In genomic region chr7:19714836-19715235, GRCm38 (mm10) we compare ENCODE assay signal across 9 mouse cellular contexts. TPM values are rescaled to one million over a fixed set of nuclear protein-coding genes. Genes with fewer than 3 reads are reported as not detected.
A peak's percentile ranks its signal among the peaks of the same experiment; 100 is the strongest.
DNase-seq lines count a peak whose midpoint lies in the region; ATAC-seq and TF ChIP-seq lines count a peak whose summit lies in the region.
"Had no signal": no experiment of that assay in that cellular context is flagged by ENCODE, and none has a peak within 500 bp of the region (broad histone marks: within the 10 kb centered on the region; RNA-seq: fewer than 3 reads in every experiment).

No protein-coding gene starts in this region.

- H3ac ChIP-seq in C2C12 (ENCODE audit: control insufficient read depth, insufficient read length, low read depth): peak overlapping the region; percentile 98

- intact Hi-C loops in heart, postnatal 25 days (cut with DNase I): no loop called here

- peaks cover 21% of the 10 kb centered on the region for H3K4me1 ChIP-seq in heart, embryonic 10.5 days
- H3K4me1 ChIP-seq in embryonic fibroblast, embryonic 13.5 days (ENCODE audit: control insufficient read depth, insufficient read depth, low read length): peaks cover 9% of the 10 kb centered on the region
- H3K4me1 ChIP-seq in liver, embryonic 12.5 days: peaks cover 37% of the 10 kb centered on the region

- peak overlapping the region; percentile 96 for H3K4me2 ChIP-seq in liver, embryonic 12.5 days

- H3K9ac ChIP-seq in liver, embryonic 12.5 days: peak overlapping the region; percentile 89

- peak; percentile 79 for DNase-seq in heart, embryonic 10.5 days (ENCODE audit: low spot score)
- no peak for DNase-seq in heart, postnatal 25 days (ENCODE audit: low spot score)
- no peak for DNase-seq in ovary, postnatal 36 days (ENCODE audit: low spot score)
- no peak for DNase-seq in T-cell, adult 2 months (ENCODE audit: low spot score)

- ATAC-seq in liver, embryonic 12.5 days: no peak
- ATAC-seq in granulocyte monocyte progenitor cell, adult 5-6 weeks (replicated peaks; ENCODE audit: poor library complexity, severe bottlenecking): no peak

- no peaks in the 10 kb centered on the region for H3K27me3 ChIP-seq in heart, embryonic 10.5 days (ENCODE audit: insufficient read depth, poor library complexity, severe bottlenecking)
- H3K27me3 ChIP-seq in C2C12 (ENCODE audit: control insufficient read depth, insufficient read depth, insufficient read length): no peaks in the 10 kb centered on the region
- H3K27me3 ChIP-seq in liver, embryonic 12.5 days (replicated peaks): no peaks in the 10 kb centered on the region

- no peak for TF ChIP-seq POLR2A in embryonic fibroblast, embryonic 13.5 days (IDR thresholded peaks at IDR 0.05; ENCODE audit: low read depth, low read length)

- H3K4me3 ChIP-seq in heart, embryonic 10.5 days: peak overlapping the region; percentile 100
- H3K4me3 ChIP-seq in C2C12 (ENCODE audit: insufficient read depth, poor library complexity, severe bottlenecking): peak overlapping the region; percentile 78
- peak overlapping the region; percentile 96 for H3K4me3 ChIP-seq in embryonic fibroblast, embryonic 13.5 days (ENCODE audit: insufficient read depth, low read length)
- peak overlapping the region; percentile 98 for H3K4me3 ChIP-seq in liver, embryonic 12.5 days

- peaks cover 40% of the 10 kb centered on the region for H3K79me2 ChIP-seq in C2C12 (ENCODE audit: control insufficient read depth, insufficient read depth)

- under 1% methylated on average over 39 of the region's 39 CpGs for WGBS in heart, embryonic 10.5 days
- WGBS in liver, embryonic 12.5 days (ENCODE audit: insufficient replicate concordance): under 1% methylated on average over 39 of the region's 39 CpGs

- peaks cover 65% of the 10 kb centered on the region for H3K36me3 ChIP-seq in heart, embryonic 10.5 days
- H3K36me3 ChIP-seq in C2C12 (ENCODE audit: control insufficient read depth, insufficient read depth): peaks cover 30% of the 10 kb centered on the region
- peaks cover 57% of the 10 kb centered on the region for H3K36me3 ChIP-seq in liver, embryonic 12.5 days

- no peak for TF ChIP-seq CTCF in C2C12 (IDR thresholded peaks at IDR 0.05; ENCODE audit: control insufficient read depth, insufficient read depth, insufficient read length)
- TF ChIP-seq CTCF in embryonic fibroblast, embryonic 13.5 days (IDR thresholded peaks at IDR 0.05; ENCODE audit: borderline replicate concordance, insufficient read depth, low read length): no peak

- H3K27ac ChIP-seq in heart, embryonic 10.5 days: peak overlapping the region; percentile 96
- H3K27ac ChIP-seq in embryonic fibroblast, embryonic 13.5 days (ENCODE audit: insufficient read depth, low read length): peak overlapping the region; percentile 45
- H3K27ac ChIP-seq in liver, embryonic 12.5 days: peak overlapping the region; percentile 80

- peaks cover 26% of the 10 kb centered on the region for H3K79me3 ChIP-seq in C2C12 (ENCODE audit: low read depth)

- no peaks in the 10 kb centered on the region for H3K9me3 ChIP-seq in heart, embryonic 10.5 days
- H3K9me3 ChIP-seq in liver, embryonic 12.5 days (replicated peaks): no peaks in the 10 kb centered on the region

TF ChIP-seq in C2C12, 6 proteins besides CTCF, POLR2A, EP300 and RAD21:
- TF ChIP-seq MYOD1 (IDR thresholded peaks at IDR 0.05; ENCODE audit: control insufficient read depth, insufficient read length, low read depth) (no peak), MYOG (IDR thresholded peaks at IDR 0.05; ENCODE audit: control insufficient read depth, extremely low read depth, insufficient read length) (no peak), CEBPB (IDR thresholded peaks at IDR 0.05; ENCODE audit: low read depth) (no peak), USF1 (IDR thresholded peaks at IDR 0.05; ENCODE audit: low read depth) (no peak), MAX (IDR thresholded peaks at IDR 0.05) (no peak), FOSL1 (IDR thresholded peaks at IDR 0.05; ENCODE audit: insufficient read depth, low read length, poor library complexity, severe bottlenecking) (no peak)

RNA-seq across cellular contexts. Expression of gene Tomm40, which starts 0.4 kb away (rescaled TPM):
- polyA plus RNA-seq in heart, embryonic 10.5 days (2016; fragmentation: Nextera tagmentation; extraction: Ambion mirVana): 237 and 260 TPM in 2 replicates
- total RNA-seq in heart, postnatal 25 days (2021): 100 to 1,000 TPM; 112 to 113 TPM
- polyA plus RNA-seq in C2C12 (2012; fragmentation: generic; extraction: Trizol): 218 TPM
- polyA plus RNA-seq in embryonic fibroblast, embryonic 13.5 days (2011; ENCODE audit: insufficient read length, low read depth, missing spikeins): 38.1 and 51.3 TPM in 2 replicates
- polyA plus RNA-seq in liver, embryonic 12.5 days (2016; fragmentation: Nextera tagmentation; extraction: Ambion mirVana): 188 and 207 TPM in 2 replicates
- total RNA-seq in granulocyte monocyte progenitor cell, adult 5-6 weeks (2014; fragmentation: Nextera tagmentation): 70.2 and 76.7 TPM in 2 replicates
- 36.2 and 47.0 TPM in 2 replicates for total RNA-seq in granulocyte monocyte progenitor cell, adult 5-6 weeks (2017)

RNA-seq across cellular contexts. Expression of gene Apoe, which starts 15.8 kb away (rescaled TPM):
- polyA plus RNA-seq in heart, embryonic 10.5 days (2016; fragmentation: Nextera tagmentation; extraction: Ambion mirVana): 326 and 523 TPM in 2 replicates
- total RNA-seq in heart, postnatal 25 days (2021): 100 to 1,000 TPM; 309 to 319 TPM
- polyA plus RNA-seq in C2C12 (2012; fragmentation: generic; extraction: Trizol): 2.0 TPM
- polyA plus RNA-seq in embryonic fibroblast, embryonic 13.5 days (2011; ENCODE audit: insufficient read length, low read depth, missing spikeins): 8.5 and 34.9 TPM in 2 replicates
- polyA plus RNA-seq in liver, embryonic 12.5 days (2016; fragmentation: Nextera tagmentation; extraction: Ambion mirVana): 1,254 and 1,289 TPM in 2 replicates
- total RNA-seq in granulocyte monocyte progenitor cell, adult 5-6 weeks (2014; fragmentation: Nextera tagmentation): 21.9 and 23.5 TPM in 2 replicates
- total RNA-seq in granulocyte monocyte progenitor cell, adult 5-6 weeks (2017): 59.3 and 90.6 TPM in 2 replicates

RNA-seq across cellular contexts. Expression of gene Apoc1, which starts 22.4 kb away (rescaled TPM):
- polyA plus RNA-seq in heart, embryonic 10.5 days (2016; fragmentation: Nextera tagmentation; extraction: Ambion mirVana): 5.4 and 19.9 TPM in 2 replicates
- total RNA-seq in heart, postnatal 25 days (2021): 1 to 10 TPM; 1.4 to 2.2 TPM
- not detected for polyA plus RNA-seq in C2C12 (2012; fragmentation: generic; extraction: Trizol)
- polyA plus RNA-seq in embryonic fibroblast, embryonic 13.5 days (2011; ENCODE audit: insufficient read length, low read depth, missing spikeins): not detected in 2 replicates
- polyA plus RNA-seq in liver, embryonic 12.5 days (2016; fragmentation: Nextera tagmentation; extraction: Ambion mirVana): 190 and 197 TPM in 2 replicates
- 10.3 and 17.9 TPM in 2 replicates for total RNA-seq in granulocyte monocyte progenitor cell, adult 5-6 weeks (2014; fragmentation: Nextera tagmentation)
- 0.57 and 10.6 TPM in 2 replicates for total RNA-seq in granulocyte monocyte progenitor cell, adult 5-6 weeks (2017)

RNA-seq across cellular contexts. Expression of gene Apoc4, which starts 33.6 kb away (rescaled TPM):
- polyA plus RNA-seq in heart, embryonic 10.5 days (2016; fragmentation: Nextera tagmentation; extraction: Ambion mirVana): 0.65 TPM in 1 of 2 replicates, not detected in the other
- total RNA-seq in heart, postnatal 25 days (2021): not detected
- not detected for polyA plus RNA-seq in C2C12 (2012; fragmentation: generic; extraction: Trizol)
- not detected in 2 replicates for polyA plus RNA-seq in embryonic fibroblast, embryonic 13.5 days (2011; ENCODE audit: insufficient read length, low read depth, missing spikeins)
- 15.4 and 18.1 TPM in 2 replicates for polyA plus RNA-seq in liver, embryonic 12.5 days (2016; fragmentation: Nextera tagmentation; extraction: Ambion mirVana)
- not detected in 2 replicates for total RNA-seq in granulocyte monocyte progenitor cell, adult 5-6 weeks (2014; fragmentation: Nextera tagmentation)
- not detected in 2 replicates for total RNA-seq in granulocyte monocyte progenitor cell, adult 5-6 weeks (2017)
- total RNA-seq: gastrocnemius, adult 8-10 months had no signal

RNA-seq across cellular contexts. Expression of gene Gm44805, which starts 33.6 kb away (rescaled TPM):
- polyA plus RNA-seq in heart, embryonic 10.5 days (2016; fragmentation: Nextera tagmentation; extraction: Ambion mirVana): 0.46 TPM in 1 of 2 replicates, not detected in the other
- total RNA-seq in heart, postnatal 25 days (2021): not detected
- polyA plus RNA-seq in C2C12 (2012; fragmentation: generic; extraction: Trizol): not detected
- not detected in 2 replicates for polyA plus RNA-seq in embryonic fibroblast, embryonic 13.5 days (2011; ENCODE audit: insufficient read length, low read depth, missing spikeins)
- 2.7 and 4.9 TPM in 2 replicates for polyA plus RNA-seq in liver, embryonic 12.5 days (2016; fragmentation: Nextera tagmentation; extraction: Ambion mirVana)
- not detected in 2 replicates for total RNA-seq in granulocyte monocyte progenitor cell, adult 5-6 weeks (2014; fragmentation: Nextera tagmentation)
- not detected in 2 replicates for total RNA-seq in granulocyte monocyte progenitor cell, adult 5-6 weeks (2017)
- total RNA-seq: gastrocnemius, adult 8-10 months had no signal

Comparison
In these comparisons a context has a peak if more than half of its experiments do, and no peak if none do; other contexts are left out.
1. H3K27ac ChIP-seq: peak in every context shown above with its lines; median percentile 96 in heart, embryonic 10.5 days; 80 in liver, embryonic 12.5 days; 45 in embryonic fibroblast, embryonic 13.5 days.